8 mouse cellular contexts compared by ENCODE assay signal in genomic region chrX:153640615-153641014, GRCm38 (mm10). TPM values are rescaled to one million over a fixed set of nuclear protein-coding genes. Genes with fewer than 3 reads are reported as not detected.
A peak's percentile ranks its signal among the peaks of the same experiment; 100 is the strongest.
DNase-seq lines count a peak whose midpoint lies in the region.

No protein-coding gene starts in this region.

- peak; percentile 29 for DNase-seq in heart, postnatal 4 days
- DNase-seq in heart, adult 9 months (ENCODE audit: low spot score in 2 of 2), result no peak
- peak; percentile 3 for DNase-seq in retina, embryonic 14.5 days (ENCODE audit: low spot score)
- no peak for DNase-seq in retina, postnatal 1 day
- DNase-seq in c-Kit-positive CD71-positive TER-119-negative erythroid progenitor cells, embryonic 14.5 days (ENCODE audit: low read depth), result peak; percentile 19
- peak; percentile 18 for DNase-seq in thymus, postnatal 14 days
- DNase-seq in gastrocnemius, postnatal 25 days, result no peak
- no peak for DNase-seq in cerebellum, adult 18-20 months

RNA-seq across cellular contexts. Expression of gene Kctd12b, which starts 55.6 kb away (rescaled TPM):
- 10 to 100 TPM; 15.2 to 17.4 TPM for total RNA-seq in heart, postnatal 4 days (2021)
- 1 to 10 TPM; 2.8 to 3.3 TPM for total RNA-seq in gastrocnemius, postnatal 25 days (2021)

Comparison
In these comparisons a context has a peak if more than half of its experiments do, and no peak if none do; other contexts are left out.
1. DNase-seq: peak in heart, postnatal 4 days (single experiment), retina, embryonic 14.5 days (single experiment), c-Kit-positive CD71-positive TER-119-negative erythroid progenitor cells, embryonic 14.5 days (single experiment) and thymus, postnatal 14 days (single experiment); none in heart, adult 9 months (0 of 2), retina, postnatal 1 day (single experiment), gastrocnemius, postnatal 25 days (single experiment) and cerebellum, adult 18-20 months (0 of 2).